Mouse (Mus musculus) lung, postnatal 0 days (tissue): ENCODE results near the gene Ywhaq. TPM values are rescaled to one million over a fixed set of nuclear protein-coding genes. Genes with fewer than 3 reads are reported as not detected.

ENCODE experiments used
- ATAC-seq: fragments of 200-750 bp; cut with Nextera tagmentation; 2 replicates; pipeline ENCODE4 v1.8.0; 2017; ENCODE audit warnings: moderate library complexity
- DNase-seq: peaks from one replicate; pipeline ENCODE4 v3.0.0-alpha.2; 2016; ENCODE audit warnings: low spot score
- H3K27ac ChIP-seq: fragments of 300-500 bp; sonication (generic); 2 replicates; pipeline ENCODE4 v1.5.1; 2014; ENCODE audit warnings: antibody characterized with exemption, mild to moderate bottlenecking, low read length, mixed read lengths
- H3K27me3 ChIP-seq: fragments of 300-500 bp; sonication (generic); replicated peaks from 2 replicates; pipeline ENCODE4 v1.6.1; 2014; ENCODE audit warnings: low read length, mixed read lengths; ENCODE audit not compliant: insufficient read depth
- H3K36me3 ChIP-seq: fragments of 300-500 bp; sonication (generic); 2 replicates; pipeline ENCODE4 v1.6.1; 2014; ENCODE audit warnings: low read length, mixed read lengths; ENCODE audit not compliant: insufficient read depth
- H3K4me1 ChIP-seq: fragments of 300-500 bp; sonication (generic); 2 replicates; pipeline ENCODE4 v1.6.1; 2014; ENCODE audit warnings: antibody characterized with exemption, low read depth, low read length, mixed read lengths; ENCODE audit not compliant: insufficient read depth
- H3K4me2 ChIP-seq: fragments of 300-500 bp; sonication (generic); replicated peaks from 2 replicates; pipeline ENCODE4 v1.6.1; 2014; ENCODE audit warnings: low read depth, mild to moderate bottlenecking, low read length, moderate library complexity, mixed read lengths
- H3K4me3 ChIP-seq: fragments of 300-500 bp; sonication (generic); 2 replicates; pipeline ENCODE4 v1.5.1; 2014; ENCODE audit warnings: low read depth, low read length
- H3K9ac ChIP-seq: fragments of 300-500 bp; sonication (generic); replicated peaks from 2 replicates; pipeline ENCODE4 v1.6.1; 2014; ENCODE audit warnings: low read depth, mild to moderate bottlenecking
- H3K9me3 ChIP-seq: fragments of 300-500 bp; sonication (generic); 2 replicates; pipeline ENCODE4 v1.6.1; 2016; ENCODE audit warnings: low read length, mixed read lengths
- CTCF ChIP-seq: IDR thresholded peaks from 2 replicates; pipeline ENCODE4 v1.5.1; 2016; ENCODE audit warnings: antibody characterized with exemption, mild to moderate bottlenecking
- EP300 ChIP-seq: IDR thresholded peaks from 2 replicates; pipeline ENCODE4 v1.6.1; 2016; ENCODE audit warnings: antibody characterized with exemption, mild to moderate bottlenecking, control low read depth
- WGBS: fragments of 180-500 bp; shearing (Covaris S2); extraction: QIAGEN DNeasy Blood & Tissue Kit; methylation state at CpG from one replicate; pipeline ENCODE4 v1.1.7; 2014; 5-methylcytosine and 5-hydroxymethylcytosine counted together
- polyA plus RNA-seq: library from polyadenylated mRNA; unstranded; fragments of >200 nt; fragmentation: Nextera tagmentation; extraction: Ambion mirVana; gene quantifications from 2 replicates; pipeline ENCODE4 v1.2.1, GENCODE M21; 2015

Ywhaq gene
- polyA plus RNA-seq, 1 experiment from 2014 or later: 395 TPM

DNA sequence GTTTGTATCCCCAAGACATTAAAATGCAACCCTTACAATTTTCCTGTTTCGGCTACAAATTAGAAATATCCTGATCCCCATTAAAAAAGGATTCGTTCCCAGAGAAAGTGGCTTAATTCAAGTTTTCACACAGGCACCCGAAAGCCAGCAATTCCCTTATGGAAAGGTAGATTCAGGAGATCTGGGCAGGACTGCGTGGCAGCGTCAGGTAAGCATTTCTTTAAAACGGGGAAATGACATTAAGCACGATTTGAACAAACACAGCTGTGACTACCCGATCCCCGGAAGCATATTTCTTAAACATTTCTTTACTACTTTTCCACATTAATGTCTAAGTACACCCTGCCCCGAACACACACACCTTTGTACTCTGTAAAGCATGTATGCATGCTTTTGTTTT is 646 bp upstream of the Ywhaq start:
- no peaks in the 10 kb centered on the region for H3K9me3 ChIP-seq
- ATAC-seq (no peak), DNase-seq (no peak)
- peak overlapping the region; percentile 71 for H3K27ac ChIP-seq
- H3K4me2 ChIP-seq: peak overlapping the region; percentile 78
- H3K4me3 ChIP-seq: peak overlapping the region; percentile 77
- H3K9ac ChIP-seq: peak overlapping the region; percentile 43; the same call in 1 of the 2 replicates
- 4% methylated on average over 10 of the region's 10 CpGs for WGBS
- TF ChIP-seq CTCF (no peak), EP300 (no peak)
- no peaks in the 10 kb centered on the region for H3K36me3 ChIP-seq
- no peaks in the 10 kb centered on the region for H3K27me3 ChIP-seq
- 0 out of 2 replicates have a peak, but pooled peaks cover 3% of the 10 kb centered on the region for H3K4me1 ChIP-seq

DNA sequence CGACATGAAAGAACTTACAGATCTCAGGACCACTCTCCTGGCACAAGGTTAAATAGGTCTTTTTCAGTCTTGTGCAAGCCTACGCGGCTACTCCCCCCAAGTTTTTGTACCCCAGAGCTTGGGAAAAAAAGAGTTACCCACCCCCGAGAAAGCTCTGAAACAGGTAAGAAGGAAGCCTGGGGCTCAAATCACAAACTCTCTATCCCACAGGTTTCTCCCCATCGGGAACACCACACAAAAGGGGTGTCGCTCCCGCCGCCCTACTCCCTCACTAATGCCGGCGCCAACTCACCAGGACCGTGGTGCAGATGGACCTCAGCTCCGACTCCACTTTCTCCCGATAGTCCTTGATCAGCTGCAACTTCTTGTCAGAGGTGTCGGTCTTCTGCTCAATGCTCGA is 931 bp downstream of the Ywhaq start:
- DNase-seq (no peak), ATAC-seq (no peak)
- WGBS: under 1% methylated on average over 13 of the region's 15 CpGs
- H3K27ac ChIP-seq: peak overlapping the region; percentile 62
- H3K9me3 ChIP-seq: no peaks in the 10 kb centered on the region
- no peak for TF ChIP-seq EP300
- no peak for TF ChIP-seq CTCF
- H3K27me3 ChIP-seq: no peaks in the 10 kb centered on the region
- H3K4me2 ChIP-seq: peak overlapping the region; percentile 78
- peak overlapping the region; percentile 75 for H3K9ac ChIP-seq
- H3K36me3 ChIP-seq: peaks cover 11% of the 10 kb centered on the region; the same call in 1 of the 2 replicates
- peak overlapping the region; percentile 77 for H3K4me3 ChIP-seq
- H3K4me1 ChIP-seq: 0 out of 2 replicates have a peak, but pooled peaks cover 3% of the 10 kb centered on the region

DNA sequence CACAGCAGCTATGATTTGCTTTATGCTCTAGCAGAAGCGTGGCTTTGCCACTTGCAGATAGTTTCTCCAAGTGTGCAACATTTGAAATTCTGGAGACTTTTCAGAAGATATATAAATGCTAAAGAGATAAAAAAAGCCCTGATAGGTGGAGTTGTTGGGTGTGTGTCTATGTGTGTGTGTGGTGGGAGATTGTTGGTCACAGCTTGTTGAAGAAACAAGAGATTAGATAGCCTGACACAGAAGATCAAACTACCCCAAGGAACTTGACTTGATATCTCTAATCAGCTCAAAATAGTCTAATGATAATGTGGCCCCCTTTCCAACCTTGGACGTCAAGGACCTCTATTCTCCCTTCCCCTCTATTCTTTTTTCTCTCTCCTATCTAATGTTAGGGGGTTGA is 6.8 kb downstream of the Ywhaq start:
- no peak for DNase-seq
- Histone ChIP-seq H3K4me3 (no peak overlapping the region), H3K9me3 (no peaks in the 10 kb centered on the region), H3K4me2 (no peak overlapping the region), H3K27me3 (no peaks in the 10 kb centered on the region), H3K4me1 (0 out of 2 replicates have a peak, but pooled peaks cover 3% of the 10 kb centered on the region), H3K36me3 (peaks cover 28% of the 10 kb centered on the region; the same call in 1 of the 2 replicates), H3K27ac (no peak overlapping the region), H3K9ac (no peak overlapping the region)
- 89% methylated on average over 2 of the region's 2 CpGs for WGBS
- ATAC-seq: no peak
- no peak for TF ChIP-seq EP300
- no peak for TF ChIP-seq CTCF

DNA sequence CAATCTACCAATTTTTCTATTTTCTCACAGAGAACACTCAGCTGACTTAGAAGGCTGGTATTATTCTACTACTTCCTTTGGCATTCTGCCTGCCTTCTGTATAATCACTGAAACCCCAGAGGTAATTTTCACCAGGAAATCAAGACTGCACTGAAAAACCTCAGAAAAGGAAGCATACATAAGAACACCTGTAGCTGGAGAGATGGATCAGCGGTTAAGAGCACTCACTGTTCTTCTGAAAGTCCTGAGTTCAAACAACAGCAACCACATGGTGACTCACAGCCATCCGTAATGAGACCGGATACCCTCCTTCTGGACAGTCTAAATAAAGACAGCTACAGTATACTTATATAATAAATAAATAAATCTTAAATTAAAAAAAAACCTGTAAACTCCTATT is 7.8 kb downstream of the Ywhaq start:
- Histone ChIP-seq H3K4me2 (no peak overlapping the region), H3K9ac (no peak overlapping the region), H3K4me3 (no peak overlapping the region), H3K27ac (no peak overlapping the region), H3K27me3 (no peaks in the 10 kb centered on the region), H3K36me3 (peaks cover 28% of the 10 kb centered on the region; the same call in 1 of the 2 replicates), H3K4me1 (no peaks in the 10 kb centered on the region), H3K9me3 (no peaks in the 10 kb centered on the region)
- DNase-seq: no peak
- TF ChIP-seq CTCF (no peak), EP300 (no peak)
- no peak for ATAC-seq
- WGBS: 88% methylated on average over 3 of the region's 3 CpGs

DNA sequence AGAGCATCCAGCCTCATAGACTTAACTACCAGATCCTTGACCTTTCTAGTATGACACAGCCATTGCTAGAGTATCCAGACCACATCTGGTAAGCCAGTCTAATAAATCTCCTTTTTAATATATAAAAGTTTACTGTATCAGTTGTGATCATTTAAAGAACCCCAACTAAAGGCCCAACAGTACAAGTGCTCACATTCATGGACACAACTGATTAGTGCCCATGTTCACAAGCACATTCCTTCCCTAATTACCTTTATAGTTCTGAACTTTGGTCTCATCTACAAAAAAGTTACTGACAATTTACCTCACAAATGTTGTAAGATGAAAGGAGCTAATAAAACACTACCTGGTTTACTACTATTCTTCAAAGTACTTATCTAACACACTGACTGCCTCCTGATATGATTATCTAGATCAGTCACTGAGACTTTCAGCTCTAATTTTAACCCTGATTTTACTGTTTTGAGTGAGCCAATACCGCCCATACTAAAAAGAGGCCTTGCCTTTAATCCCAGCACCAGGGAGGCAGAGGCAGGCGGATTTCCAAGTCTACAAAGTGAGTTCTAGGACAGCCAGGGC is 8.6 kb downstream of the Ywhaq start:
- Histone ChIP-seq H3K27me3 (no peaks in the 10 kb centered on the region), H3K4me3 (no peak overlapping the region), H3K9me3 (no peaks in the 10 kb centered on the region), H3K9ac (no peak overlapping the region), H3K4me2 (no peak overlapping the region), H3K36me3 (peaks cover 28% of the 10 kb centered on the region; the same call in 1 of the 2 replicates), H3K27ac (no peak overlapping the region), H3K4me1 (no peaks in the 10 kb centered on the region)
- DNase-seq (no peak), ATAC-seq (no peak)
- 92% methylated on average over 2 of the region's 2 CpGs for WGBS
- TF ChIP-seq EP300 (no peak), CTCF (no peak)

DNA sequence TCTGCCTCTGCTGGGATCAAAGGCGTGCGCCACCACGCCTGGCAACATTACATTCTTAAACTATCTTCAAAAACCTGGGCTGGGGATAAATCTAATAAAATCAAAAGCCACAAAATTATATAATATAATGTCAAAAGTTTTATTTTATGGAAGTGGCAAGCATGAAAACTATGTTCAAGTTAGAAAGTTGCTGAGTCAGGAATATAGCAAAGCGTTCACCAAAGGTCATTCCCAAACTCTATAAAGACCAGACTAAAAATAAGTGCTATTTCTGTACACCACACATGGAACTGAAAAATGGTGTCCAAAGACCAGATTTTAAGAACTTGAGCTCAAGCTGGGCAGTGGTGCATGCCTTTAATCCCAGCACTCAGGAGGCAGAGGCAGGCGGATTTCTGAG is 14.7 kb downstream of the Ywhaq start:
- no peak for DNase-seq
- 95% methylated on average over 5 of the region's 5 CpGs for WGBS

More for the DNA sequence above, 14.7 kb downstream of the Ywhaq start:
- H3K4me3 ChIP-seq: no peak overlapping the region
- no peaks in the 10 kb centered on the region for H3K27me3 ChIP-seq
- TF ChIP-seq EP300 (no peak), CTCF (no peak)
- ATAC-seq: no peak
- peaks cover 6% of the 10 kb centered on the region; the same call in 1 of the 2 replicates for H3K36me3 ChIP-seq
- H3K9ac ChIP-seq: no peak overlapping the region
- H3K4me2 ChIP-seq: no peak overlapping the region
- no peaks in the 10 kb centered on the region for H3K4me1 ChIP-seq
- no peak overlapping the region for H3K27ac ChIP-seq
- H3K9me3 ChIP-seq: no peaks in the 10 kb centered on the region
